Mouse (Mus musculus) cerebellum, adult 11 months (tissue): ENCODE results near the gene Slc11a2.
"Not testable (repeated sequence)": the region's sequence is repeated elsewhere in the genome, so short reads cannot be mapped to it uniquely, and the experiment has no call there.

Source experiments
- DNase-seq: peaks from one replicate; pipeline ENCODE4 v3.0.0; 2022

Slc11a2 gene

DNA sequence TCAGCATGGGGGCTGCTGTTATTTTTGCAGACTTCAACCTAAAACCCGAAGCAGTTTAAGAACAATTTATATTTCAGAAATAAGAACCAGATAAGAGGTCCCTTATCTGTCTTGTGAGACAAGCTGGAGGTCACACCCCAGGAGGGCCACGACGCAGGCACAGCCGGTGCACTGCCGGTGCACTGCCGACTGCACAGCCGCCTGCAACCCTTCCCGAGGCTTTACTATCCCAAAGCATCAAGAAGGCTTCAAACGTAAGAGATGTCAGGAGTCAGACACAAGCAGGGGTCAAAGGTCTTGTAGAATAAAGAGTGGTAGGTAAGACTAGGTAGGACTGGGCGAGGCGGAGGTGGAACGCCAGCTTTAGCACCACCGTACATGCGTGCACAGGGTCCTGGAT, 22.5 kb downstream of the Slc11a2 start:
- DNase-seq, result no peak

DNA sequence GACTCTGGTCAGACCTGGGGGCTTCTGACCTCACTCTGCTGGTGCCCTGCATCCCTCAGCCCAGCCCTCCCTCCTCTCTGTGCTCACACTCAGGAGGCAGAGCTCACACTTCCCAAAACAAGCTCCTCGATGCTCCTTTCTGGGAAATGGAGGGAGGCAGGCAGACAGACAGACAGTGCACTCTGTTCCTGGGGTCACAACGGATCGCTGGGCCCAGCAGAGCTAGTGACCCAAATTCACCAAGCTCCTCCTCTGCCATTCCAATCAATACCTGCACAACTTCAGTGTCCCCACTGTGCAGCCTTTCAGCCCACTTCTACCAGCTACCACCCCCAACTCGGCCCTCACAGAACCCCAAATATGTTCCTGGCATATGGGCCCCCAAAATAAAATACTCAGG, 23.1 kb downstream of the Slc11a2 start:
- no peak for DNase-seq

DNA sequence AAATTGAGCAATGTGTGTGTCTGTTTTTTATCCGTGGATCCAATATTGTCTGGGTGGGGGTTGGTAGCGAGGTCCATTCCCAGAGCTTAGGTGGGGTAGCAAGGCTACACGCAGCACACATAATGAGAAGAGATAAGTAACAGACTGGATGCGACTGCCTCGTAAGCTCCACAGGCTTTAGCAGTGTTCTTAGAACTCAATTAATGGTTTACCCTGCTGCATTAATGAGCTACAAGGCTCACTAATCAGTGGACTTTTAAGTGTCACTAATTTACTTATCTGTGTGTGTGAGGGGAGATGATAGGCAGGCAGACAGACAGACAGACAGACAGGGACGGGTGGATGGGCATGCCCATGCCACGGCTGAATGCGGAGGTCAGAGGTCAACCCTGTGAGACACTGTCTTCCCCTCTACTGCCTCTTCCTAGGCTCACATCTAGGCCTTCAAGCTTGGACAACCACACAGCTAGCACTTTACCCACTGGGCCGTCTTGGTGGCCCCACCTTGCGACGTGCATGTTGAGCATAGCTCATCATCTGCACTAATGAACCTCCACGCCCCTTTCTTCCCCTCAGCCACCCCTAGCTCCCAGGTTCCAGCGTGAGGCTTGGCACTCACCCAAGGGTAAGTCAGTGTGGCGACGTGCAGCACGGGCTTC, 24.2 kb downstream of the Slc11a2 start:
- no peak for DNase-seq

DNA sequence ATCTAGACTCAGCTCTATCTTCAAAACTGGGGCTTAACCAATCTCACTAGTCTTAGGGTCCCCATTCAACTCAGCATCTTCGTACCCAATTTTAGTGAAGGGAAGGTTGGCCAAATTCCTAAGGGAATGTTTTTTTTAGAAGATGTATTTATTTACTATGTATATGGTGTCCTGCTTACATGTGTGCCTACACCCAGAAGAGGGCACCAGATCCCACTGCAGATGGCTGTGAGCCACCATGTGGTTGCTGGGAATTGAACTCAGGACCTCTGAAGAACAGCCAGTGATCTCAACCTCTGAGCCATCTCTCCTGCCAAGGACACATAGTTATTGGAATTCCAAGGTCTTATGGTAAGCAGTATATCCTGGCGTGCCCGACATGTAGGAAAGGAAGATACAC, 29.3 kb downstream of the Slc11a2 start:
- no peak for DNase-seq

DNA sequence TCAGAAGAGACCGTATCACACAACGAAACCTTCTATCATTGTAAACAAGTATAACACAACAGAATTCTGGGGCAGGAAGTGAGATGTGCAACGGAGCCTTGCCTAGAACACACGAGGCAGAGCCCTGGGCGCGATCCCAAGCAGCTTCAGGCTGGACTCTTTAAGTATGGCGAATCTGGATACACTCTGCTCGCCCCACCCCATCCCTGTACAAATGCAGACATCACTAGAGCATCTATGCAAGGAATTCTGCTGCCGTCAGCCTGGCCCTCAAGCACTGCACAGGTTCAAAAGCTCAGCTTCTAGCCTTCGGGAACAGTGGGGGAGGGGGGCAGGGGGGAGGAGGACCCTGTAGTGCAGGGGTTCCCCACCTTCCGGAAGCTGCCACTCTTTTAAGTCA, 31.9 kb downstream of the Slc11a2 start:
- no peak for DNase-seq

DNA sequence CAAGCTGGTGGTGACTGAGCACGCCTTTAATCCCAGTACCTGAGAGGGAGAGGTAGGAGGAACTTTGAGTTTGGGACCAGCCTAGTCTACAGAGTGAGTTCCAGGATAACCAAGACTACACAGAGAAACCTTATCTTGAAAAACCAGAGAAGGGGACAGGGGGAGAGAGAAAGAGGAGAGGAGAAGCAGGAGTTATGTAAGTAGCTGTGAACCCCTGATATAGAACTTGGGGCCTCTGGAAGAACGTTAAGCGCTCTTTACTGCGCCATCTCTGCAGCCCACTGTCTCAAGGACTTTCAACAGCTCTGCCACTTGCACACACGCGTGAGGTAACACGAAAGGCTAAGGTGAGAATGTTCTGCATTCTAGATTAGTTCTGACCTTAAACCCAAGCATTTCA, 33.3 kb downstream of the Slc11a2 start:
- no peak for DNase-seq

DNA sequence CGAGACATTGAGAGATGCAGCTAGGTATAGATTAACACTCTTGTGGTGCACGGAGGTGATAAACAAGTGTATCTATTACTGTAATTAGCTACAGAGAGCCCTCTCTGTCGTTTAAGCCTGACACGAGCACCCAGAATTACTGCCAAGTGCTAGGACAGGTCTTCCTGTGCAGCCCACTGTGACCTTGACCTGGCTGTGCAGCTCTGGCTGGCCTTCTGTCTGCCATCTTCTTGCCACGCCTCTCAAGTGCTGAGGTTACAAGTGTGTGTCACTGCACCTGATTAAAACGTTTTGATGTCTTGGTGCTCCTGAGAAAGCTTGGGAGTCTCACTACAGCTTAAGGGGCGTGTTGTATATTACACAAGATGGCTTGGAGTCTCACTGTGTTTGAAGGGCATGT, 33.8 kb downstream of the Slc11a2 start:
- DNase-seq, result no peak

DNA sequence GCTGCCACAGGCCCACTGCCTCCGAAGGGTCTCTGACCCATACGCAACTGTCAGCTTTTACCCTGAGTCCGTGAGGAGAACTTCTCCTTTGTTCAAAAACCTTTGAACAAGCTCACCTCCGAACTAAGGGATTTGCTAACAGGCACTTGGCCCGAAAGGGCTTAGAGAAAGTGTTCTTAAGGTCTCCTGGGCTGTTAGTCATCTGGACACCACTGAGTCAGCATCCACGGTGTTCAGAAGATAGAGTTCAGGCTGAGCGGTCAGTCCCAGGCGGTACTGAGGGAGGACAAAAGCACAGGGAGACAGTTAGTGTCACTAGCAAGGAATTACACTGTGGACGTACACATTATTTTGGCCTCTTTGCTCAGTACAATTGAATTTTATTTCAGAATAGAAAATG, 36.0 kb downstream of the Slc11a2 start:
- DNase-seq, result no peak

DNA sequence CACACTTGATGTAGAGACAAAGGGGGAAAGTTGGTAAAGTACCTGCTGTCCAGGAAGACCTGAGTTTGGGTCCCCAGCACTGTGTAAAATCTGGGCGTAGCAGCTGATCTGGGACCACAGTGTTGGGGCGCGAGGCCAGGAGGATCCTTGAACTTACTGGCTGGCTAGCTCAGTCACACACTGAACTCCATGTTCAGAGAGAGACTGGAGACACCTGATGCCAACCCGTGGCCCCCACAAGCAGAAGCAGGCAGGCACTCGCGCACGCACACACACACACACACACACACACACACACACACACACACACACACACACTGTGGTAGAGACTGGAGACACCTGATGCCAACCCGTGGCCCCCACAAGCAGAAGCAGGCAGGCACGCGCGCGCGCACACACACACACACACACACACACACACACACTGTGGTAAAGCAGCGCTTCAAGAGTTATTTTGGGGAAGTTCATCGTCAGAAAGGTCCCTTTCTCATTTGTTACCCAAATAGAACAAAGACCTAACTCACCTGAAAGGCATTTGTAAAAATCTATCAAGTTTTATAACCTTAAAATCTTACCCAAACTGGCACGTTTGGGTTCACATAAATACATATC, 36.5 kb downstream of the Slc11a2 start:
- no peak for DNase-seq

DNA sequence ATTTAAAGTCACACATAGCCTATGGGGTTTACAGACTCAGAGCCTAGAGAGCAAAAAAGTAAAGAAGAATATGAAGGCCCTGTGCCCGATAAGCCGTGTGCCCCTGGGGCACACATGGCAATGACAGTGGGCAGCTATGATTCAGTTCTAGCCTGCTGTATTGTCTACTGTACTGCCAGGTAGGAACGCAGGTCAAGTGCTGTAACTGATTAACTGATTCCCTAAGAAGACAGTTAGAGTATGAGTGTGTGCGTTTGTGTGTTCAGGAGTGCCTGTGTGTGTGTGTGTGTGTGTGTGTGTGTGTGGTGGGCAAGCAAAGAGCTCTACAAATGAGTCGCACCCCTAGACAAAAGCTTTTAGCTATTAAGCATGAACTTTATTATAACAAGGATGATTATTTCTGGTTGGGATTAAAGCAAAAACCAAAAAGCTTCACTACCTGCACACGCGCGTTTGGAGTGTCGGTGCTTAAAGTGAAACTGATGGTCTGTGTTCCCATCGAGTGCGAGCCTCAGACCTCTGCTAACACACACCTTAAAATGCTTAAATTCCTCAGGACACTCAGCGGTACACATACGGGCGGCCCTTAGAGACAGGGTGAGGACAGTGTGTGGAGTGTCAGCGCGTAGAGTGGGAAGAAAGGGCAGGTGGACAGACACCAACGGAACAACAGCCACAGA, 37.2 kb downstream of the Slc11a2 start:
- DNase-seq, result no peak

DNA sequence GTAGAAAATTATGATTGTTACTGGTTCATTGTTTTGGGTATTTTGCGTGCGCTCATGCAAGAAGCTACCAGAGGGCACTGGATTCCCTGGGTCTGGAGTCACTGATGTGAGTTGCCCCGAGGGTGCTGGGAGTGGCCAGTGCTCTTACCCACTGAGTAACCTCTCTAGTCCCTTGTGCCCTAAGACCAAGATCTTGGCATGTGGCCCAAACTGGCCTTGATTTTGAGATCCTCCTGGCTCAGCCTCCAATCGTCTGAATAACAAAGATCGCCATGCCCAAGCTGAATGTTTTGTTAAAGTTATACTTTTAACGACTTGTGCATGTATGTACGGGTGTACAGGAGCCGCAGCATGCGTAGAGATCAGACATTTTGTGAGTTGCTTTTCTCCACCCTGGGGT, 39.2 kb downstream of the Slc11a2 start:
- DNase-seq, result no peak

DNA sequence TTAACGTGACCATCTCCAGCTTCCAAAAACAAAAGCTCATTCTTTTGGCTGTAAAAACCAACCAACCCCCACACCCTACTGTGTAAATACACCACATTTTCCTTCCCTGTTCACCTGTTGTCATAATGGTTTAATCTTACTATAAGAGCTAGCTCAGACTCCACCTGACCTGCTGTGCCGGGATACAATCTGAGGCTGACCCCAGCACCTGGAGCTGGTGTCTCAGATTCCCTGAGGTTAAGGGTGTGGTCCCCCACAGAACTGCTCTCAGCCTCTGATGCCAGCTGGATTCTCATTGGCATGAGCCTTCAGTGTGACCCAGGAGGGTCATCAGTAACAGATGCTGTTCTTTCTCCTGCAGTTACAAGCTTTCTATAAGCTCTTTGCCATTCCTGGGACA, 44.8 kb downstream of the Slc11a2 start:
- no peak for DNase-seq

DNA sequence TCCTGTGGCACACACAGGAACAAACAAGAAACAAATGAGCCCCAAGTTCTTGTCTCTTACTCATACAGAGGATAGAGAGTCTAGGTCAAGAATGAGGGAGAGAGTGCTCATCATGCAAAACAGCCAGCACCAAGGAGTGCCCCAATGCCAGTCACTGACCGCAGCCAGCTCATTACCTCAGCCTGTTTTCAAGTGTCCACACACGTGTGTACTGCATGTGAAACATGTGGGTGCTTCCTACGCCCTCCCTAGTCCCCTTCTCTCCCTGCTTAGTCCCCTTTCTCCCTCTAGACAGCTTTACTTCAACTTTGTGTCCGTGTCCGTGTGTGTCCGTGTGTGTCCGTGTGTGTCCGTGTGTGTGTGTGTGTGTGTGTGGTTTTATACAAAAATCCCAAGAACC, 45.2 kb downstream of the Slc11a2 start:
- DNase-seq, result no peak

DNA sequence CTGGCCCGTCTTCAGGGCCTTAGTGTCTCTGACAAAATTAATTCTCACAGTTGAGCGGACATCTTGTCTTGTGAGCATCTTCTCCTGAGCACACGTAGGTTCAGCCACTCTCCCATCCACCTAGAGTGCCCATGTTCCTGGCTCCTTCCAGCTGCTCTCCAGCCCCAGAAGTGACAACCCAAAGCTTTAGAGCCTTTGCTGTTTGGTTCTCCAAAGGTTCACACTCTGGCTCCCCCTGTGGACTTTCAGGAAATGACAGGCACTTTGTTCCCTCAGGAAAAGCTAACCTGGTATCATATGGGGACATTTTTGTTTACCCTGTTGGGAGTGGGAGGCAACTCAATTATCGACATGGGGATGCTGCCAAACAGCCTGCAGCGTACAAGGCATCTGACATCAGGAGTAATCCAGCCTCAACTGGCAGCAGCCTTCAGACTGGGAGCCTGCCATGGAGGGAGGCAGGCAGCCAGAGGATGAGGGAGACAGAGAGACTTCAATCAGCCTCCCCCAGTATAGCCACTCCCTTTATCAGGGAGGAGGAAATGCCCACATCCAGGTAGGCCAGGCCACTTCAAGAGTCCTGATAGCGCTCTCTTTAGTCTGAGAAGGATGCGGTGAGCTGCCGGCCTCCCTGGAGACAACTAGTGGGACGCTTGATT, 46.9 kb downstream of the Slc11a2 start:
- DNase-seq, result not testable (repeated sequence)

DNA sequence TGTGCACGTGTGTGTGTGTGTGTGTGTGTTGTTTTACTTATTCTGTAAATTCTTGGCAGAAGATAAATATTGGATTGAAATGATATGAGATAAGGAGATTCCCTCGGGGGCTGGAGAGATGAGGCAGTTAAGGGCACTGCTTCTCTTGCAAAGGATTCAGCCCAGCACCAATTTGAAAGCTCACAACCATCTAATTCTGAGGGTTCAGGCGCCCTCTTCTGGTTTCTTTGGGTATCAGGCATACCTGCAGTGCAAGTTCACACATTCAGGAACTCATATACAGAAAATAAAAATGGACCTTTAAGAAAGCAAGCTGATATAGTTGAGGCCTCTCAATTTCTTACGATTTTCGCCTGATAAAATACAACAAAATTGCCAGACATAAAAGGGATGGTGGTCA, 49.8 kb downstream of the Slc11a2 start:
- peak; percentile 27 for DNase-seq

DNA sequence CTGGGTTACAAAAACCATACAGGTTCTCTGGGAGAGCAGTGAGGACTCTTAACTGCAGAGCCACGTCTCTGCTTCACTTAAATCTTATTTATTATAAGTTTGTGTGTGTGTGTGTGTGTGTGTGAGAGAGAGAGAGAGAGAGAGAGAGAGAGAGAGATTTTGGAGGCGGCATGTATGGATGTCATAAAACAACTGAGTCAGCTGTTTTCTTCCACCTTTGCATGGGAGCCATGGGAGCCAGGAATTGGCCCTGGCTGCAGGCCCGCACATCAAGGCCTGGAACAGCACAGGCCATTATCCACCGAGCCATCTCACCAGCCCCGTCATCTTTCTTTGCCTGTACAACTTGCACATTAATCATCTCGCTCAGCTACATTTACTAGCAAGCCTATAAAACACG, 57.8 kb downstream of the Slc11a2 start:
- no peak for DNase-seq

DNA sequence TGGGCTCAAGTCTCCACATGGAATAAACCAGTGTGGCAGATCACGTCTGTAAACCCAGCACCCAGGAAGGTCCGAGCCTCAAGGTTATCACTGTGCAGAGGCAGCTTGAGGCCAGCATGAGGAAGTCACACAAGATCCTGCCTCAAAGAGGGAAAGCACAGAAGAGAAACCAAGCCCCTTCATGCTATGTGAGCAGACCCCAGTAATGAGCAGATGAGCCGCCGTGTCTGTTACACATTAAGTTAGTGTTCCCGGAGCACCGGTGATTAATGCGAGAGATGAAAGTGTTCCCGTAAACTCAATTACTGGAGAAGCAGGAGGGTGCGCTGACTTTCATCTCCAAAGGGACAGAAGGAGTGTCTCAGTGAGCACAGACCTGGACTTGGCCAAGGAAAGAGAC, 58.9 kb downstream of the Slc11a2 start:
- not testable (repeated sequence) for DNase-seq

DNA sequence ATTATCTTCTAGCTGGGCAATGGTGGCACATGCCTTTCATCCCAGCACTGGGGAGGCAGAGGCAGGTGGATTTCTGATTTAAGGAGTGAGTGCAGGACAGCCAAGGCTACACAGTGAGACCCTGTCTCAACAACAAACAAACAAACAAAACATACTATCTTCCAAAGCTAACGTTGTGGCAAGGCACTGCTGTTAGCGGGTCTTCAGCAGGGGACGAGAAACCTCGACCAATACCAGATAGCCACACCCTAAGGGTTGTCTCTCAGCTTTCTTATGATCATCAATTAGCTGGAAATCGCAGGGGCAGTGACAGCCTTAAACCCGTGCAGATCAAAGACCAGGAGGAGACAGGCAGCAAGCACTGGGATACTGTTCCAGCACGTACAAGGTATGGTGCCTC, 60.6 kb downstream of the Slc11a2 start, which contains the start of gene Higd1c:
Gene Higd1c (plus strand): TSS at position 301 of the 400 bp plus-strand sequence.
- no peak for DNase-seq

DNA sequence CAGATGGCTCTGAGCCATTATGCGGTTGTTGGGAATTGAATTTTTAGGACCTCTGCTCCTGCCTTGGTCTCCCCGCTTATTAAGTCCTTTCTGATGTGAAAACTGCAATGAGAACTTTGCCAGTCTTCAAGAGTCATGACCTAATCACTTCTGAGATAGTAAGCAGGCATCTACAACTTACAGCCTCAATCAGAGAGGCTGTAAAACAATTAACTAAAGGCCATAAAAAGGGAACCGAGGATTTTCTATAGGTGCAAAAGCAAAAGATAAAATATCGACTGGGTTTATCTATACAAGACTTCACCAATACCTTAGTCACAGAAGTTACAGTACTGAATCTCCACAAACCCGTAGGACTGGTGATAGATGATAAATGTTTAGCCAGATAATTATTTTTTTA, 69.0 kb downstream of the Slc11a2 start:
- no peak for DNase-seq

DNA sequence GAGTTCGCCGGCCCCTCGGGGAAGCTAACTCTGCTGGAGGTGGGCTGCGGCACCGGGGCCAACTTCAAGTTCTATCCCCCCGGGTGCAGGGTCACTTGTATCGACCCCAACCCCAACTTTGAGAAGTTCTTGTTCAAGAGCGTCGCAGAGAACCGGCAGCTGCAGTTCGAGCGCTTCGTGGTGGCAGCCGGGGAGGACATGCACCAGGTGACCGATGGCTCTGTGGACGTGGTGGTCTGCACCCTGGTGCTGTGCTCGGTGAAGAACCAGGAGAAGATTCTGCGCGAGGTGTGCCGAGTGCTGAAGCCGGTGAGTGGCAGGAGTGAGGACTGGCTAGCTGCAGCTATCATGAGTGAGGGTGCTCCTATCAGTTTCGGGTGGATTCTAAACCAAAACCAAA, 71.5 kb downstream of the Slc11a2 start:
- not testable (repeated sequence) for DNase-seq

DNA sequence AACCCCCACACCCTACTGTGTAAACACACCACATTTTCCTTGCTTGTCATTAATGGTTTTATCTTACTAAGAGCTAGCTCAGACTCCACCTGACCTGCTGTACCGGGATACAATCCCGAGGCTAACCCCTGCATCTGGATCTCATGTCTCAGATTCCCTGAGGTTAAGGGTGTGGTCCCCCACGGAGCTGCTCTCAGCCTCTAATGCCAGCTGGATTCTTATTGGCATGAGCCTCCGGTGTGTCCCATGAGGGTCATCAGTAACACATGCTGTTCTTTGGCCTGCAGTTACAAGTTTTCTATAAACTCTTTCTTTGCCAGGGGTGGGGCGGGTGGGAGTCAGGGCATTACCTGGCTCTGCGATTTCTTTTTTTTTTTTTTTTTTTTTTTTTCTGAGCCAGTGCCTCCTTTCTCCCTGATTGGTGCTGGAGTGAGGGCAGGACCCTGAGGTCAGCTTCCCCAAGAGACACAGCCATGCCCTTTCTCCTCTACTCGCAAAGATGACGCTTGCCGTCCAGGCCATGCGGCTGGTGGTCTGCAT, 72.1 kb downstream of the Slc11a2 start, which contains the start of the genes Methig1 and Mettl7a2:
Gene Methig1 (plus strand): TSS at position 439 of the 540 bp plus-strand sequence.
Gene Mettl7a2 (plus strand): TSS at position 490 of the 540 bp plus-strand sequence.
- DNase-seq, result no peak

DNA sequence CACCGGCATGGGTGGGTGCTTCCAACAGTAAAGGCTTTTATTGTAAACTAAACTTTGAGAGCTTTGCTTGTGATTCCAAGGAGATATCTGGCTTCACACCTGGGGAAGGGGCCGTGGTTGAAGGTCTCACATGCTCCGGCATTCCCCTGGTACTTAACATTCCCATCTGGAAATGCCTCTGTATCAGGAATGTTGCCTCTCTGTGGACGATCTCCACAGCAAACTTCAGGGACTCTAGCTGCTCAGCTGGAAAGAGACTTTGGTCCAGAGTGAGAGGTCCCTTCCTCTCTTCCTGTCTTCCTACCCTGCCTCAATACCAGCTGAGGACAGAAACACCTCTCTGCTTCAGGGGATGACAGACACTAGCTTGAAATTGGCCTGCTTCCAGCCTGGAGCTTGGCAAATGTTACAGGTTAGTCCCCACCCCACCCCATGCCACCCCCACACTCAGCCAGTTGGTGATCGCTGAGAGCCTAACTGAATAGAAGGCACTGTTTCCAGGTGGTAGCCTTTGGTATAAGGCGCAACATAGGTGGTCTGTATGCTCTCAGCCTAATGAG, 73.3 kb downstream of the Slc11a2 start:
- DNase-seq, result no peak

DNA sequence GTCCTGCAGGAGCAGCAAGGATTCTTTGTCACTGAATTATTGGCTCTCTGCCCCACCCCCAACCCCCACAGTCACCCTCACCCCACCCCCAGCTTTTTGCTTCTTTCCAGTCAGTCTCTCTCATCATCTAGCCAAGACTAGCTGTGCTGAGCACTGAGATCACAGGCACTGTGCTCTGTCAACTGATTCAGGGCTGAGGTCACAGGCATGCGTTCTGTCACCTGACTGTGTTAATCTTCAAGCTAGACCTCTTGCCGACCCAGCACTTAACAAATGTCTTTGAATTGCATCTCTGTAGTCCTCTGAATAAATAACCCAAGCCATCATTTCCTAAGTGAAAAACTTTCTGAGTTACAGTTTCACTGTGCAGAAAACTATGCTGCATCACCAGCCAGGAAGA, 75.4 kb downstream of the Slc11a2 start:
- DNase-seq, result no peak
